Mouse (Mus musculus) spleen, adult 2 months (tissue): ENCODE data around the gene Dock11. TPM values are rescaled to one million over a fixed set of nuclear protein-coding genes. Genes with fewer than 3 reads are reported as not detected.

Experiments used
- DNase-seq, 2 experiments: peaks; one replicate each; pipeline versions ENCODE4 v3.0.0 to v3.0.0-alpha.2; 2012 to 2021; ENCODE audit warnings: low spot score in 2 of 2, low read depth in 1 of 2
- H3K27ac ChIP-seq: fragments of 200-500 bp; 2 replicates; pipeline ENCODE4 v1.5.1; 2012; ENCODE audit warnings: low read length, inconsistent platforms; ENCODE audit not compliant: insufficient read depth
- H3K27me3 ChIP-seq: fragments of 200-500 bp; 2 replicates; pipeline ENCODE4 v1.6.1; 2012; ENCODE audit warnings: mild to moderate bottlenecking, moderate library complexity, low read length, inconsistent platforms; ENCODE audit not compliant: control insufficient read depth, insufficient read depth
- H3K36me3 ChIP-seq: fragments of 200-500 bp; 2 replicates; pipeline ENCODE4 v1.6.1; 2012; ENCODE audit warnings: mild to moderate bottlenecking, low read length, inconsistent platforms; ENCODE audit not compliant: control insufficient read depth, insufficient read depth
- H3K4me1 ChIP-seq: fragments of 200-500 bp; 2 replicates; pipeline ENCODE4 v1.6.1; 2011; ENCODE audit warnings: inconsistent platforms; ENCODE audit not compliant: control insufficient read depth, insufficient read depth, insufficient read length
- H3K4me3 ChIP-seq: fragments of 200-500 bp; 2 replicates; pipeline ENCODE4 v1.5.1; 2011; ENCODE audit warnings: mild to moderate bottlenecking, inconsistent platforms; ENCODE audit not compliant: insufficient read depth, insufficient read length; ENCODE audit errors: extremely low read depth
- CTCF ChIP-seq: fragments of 200-500 bp; IDR thresholded peaks from 2 replicates; pipeline ENCODE4 v1.5.1; 2011; ENCODE audit warnings: mild to moderate bottlenecking, inconsistent platforms; ENCODE audit not compliant: insufficient read depth, insufficient read length, insufficient replicate concordance; ENCODE audit errors: extremely low read depth
- POLR2A ChIP-seq: fragments of 200-500 bp; IDR thresholded peaks from 2 replicates; pipeline ENCODE4 v1.6.1; 2011; ENCODE audit warnings: low read depth, low read length, inconsistent platforms
- WGBS: fragments of 180-500 bp; shearing (Covaris S2); methylation state at CpG from one replicate; pipeline ENCODE4 v1.1.7; 2018; 5-methylcytosine and 5-hydroxymethylcytosine counted together
- polyA plus RNA-seq: library from polyadenylated mRNA; depleted of rRNA; stranded (reverse); fragments of >200 nt; gene quantifications from 2 replicates; pipeline ENCODE4 v1.2.3, GENCODE M21; 2012

Gene Dock11
- polyA plus RNA-seq, 1 experiment: 4.5 TPM

GRCm38 (mm10) chrX:35946394-35946793 lies 57.8 kb downstream of the Dock11 start:
- Histone ChIP-seq H3K4me1 (no peaks in the 10 kb centered on the region), H3K27ac (no peak overlapping the region), H3K4me3 (no peak overlapping the region), H3K27me3 (no peaks in the 10 kb centered on the region), H3K36me3 (no peaks in the 10 kb centered on the region; the same call in 1 of the 2 replicates)
- DNase-seq: no peak
- WGBS: 61% methylated on average over 1 of the region's 1 CpGs
- TF ChIP-seq CTCF (no peak), POLR2A (no peak)

- no peak overlapping the region for H3K27ac ChIP-seq
- no peak for DNase-seq
- no peak overlapping the region for H3K4me3 ChIP-seq
- WGBS: 88% methylated on average over 4 of the region's 4 CpGs
- H3K36me3 ChIP-seq: no peaks in the 10 kb centered on the region; the same call in 1 of the 2 replicates
- no peaks in the 10 kb centered on the region for H3K4me1 ChIP-seq
- no peaks in the 10 kb centered on the region for H3K27me3 ChIP-seq
- no peak for TF ChIP-seq CTCF
- TF ChIP-seq POLR2A: no peak
Measured at GRCm38 (mm10) chrX:35950135-35950534, 61.5 kb downstream of the Dock11 start.

DNA sequence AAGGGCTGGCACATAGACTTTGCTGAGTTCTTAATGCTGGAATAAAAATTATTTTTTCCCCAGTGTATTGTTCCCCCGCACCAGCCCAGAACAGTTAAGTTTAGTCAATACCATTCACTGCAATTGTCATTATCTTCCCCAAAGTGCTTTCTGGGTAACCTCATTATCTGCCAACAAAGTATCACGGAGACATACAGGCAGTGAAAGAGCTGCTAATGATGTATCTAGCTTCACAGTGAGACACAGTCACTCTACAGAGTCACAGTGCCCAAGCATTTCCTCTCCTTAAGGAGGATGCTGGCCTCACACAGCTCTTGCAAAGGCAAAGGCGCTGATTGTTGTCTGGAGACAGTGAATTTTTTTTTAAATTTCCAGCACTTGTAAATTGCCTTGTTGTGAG lies 63.3 kb downstream of the Dock11 start:
- H3K4me3 ChIP-seq: no peak overlapping the region
- no peak for DNase-seq
- no peaks in the 10 kb centered on the region; the same call in 1 of the 2 replicates for H3K36me3 ChIP-seq
- no peaks in the 10 kb centered on the region for H3K4me1 ChIP-seq
- no peaks in the 10 kb centered on the region for H3K27me3 ChIP-seq
- H3K27ac ChIP-seq: no peak overlapping the region
- WGBS: 83% methylated on average over 3 of the region's 3 CpGs
- no peak for TF ChIP-seq CTCF
- TF ChIP-seq POLR2A: no peak

GRCm38 (mm10) chrX:35952521-35953095 lies 64.0 kb downstream of the Dock11 start:
- no peaks in the 10 kb centered on the region for H3K4me1 ChIP-seq
- H3K27me3 ChIP-seq: no peaks in the 10 kb centered on the region
- H3K4me3 ChIP-seq: no peak overlapping the region
- no peaks in the 10 kb centered on the region; the same call in 1 of the 2 replicates for H3K36me3 ChIP-seq
- 81% methylated on average over 4 of the region's 4 CpGs for WGBS
- TF ChIP-seq CTCF: no peak
- no peak for TF ChIP-seq POLR2A
- no peak for DNase-seq
- H3K27ac ChIP-seq: no peak overlapping the region

DNA sequence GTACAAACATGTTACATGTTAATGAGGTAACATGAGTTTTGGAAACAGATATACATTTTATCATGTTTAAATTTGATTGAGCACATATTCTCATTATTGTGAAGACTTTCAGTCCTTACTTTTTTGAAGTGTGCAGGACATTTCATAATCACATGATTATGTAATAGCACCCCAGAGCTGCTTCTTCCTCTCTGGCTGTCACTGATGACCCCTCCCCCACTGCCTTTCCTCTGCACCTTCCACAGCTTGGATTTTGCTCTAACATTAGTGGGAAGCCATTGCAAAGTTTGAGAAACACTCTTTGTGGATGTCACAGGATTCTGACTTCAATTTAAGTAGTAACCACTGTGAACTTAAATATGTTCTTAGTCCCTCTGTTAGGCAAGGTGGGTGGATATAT lies 67.6 kb downstream of the Dock11 start:
- TF ChIP-seq POLR2A (no peak), CTCF (no peak)
- no peak for DNase-seq
- no peaks in the 10 kb centered on the region for H3K27me3 ChIP-seq
- H3K4me1 ChIP-seq: no peaks in the 10 kb centered on the region
- no peak overlapping the region for H3K27ac ChIP-seq
- no peaks in the 10 kb centered on the region; the same call in 1 of the 2 replicates for H3K36me3 ChIP-seq
- H3K4me3 ChIP-seq: no peak overlapping the region

GRCm38 (mm10) chrX:35963087-35963486 lies 74.5 kb downstream of the Dock11 start:
- Histone ChIP-seq H3K27ac (no peak overlapping the region), H3K36me3 (no peaks in the 10 kb centered on the region), H3K4me3 (no peak overlapping the region), H3K27me3 (no peaks in the 10 kb centered on the region), H3K4me1 (no peaks in the 10 kb centered on the region)
- TF ChIP-seq POLR2A (no peak), CTCF (no peak)
- 77% methylated on average over 6 of the region's 6 CpGs for WGBS
- no peak for DNase-seq

DNA sequence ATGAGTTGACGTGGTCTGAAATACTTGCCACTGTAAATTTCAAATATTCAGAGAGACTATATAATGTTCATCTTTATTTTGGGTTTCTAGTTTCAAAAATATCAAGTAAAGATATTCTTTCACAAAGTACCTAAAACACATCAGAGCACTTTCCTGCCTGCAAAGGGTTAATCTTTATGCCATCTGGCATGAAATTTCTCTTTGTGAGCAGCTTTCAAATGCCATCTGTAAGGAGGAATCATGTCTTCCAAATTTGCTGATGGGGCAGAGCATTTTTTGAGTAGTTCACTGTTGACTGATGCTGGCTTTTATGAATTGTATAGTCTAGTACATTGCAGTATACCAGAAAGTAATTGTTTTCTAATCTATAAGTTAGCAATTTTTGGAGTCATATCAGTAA lies 80.6 kb downstream of the Dock11 start:
- TF ChIP-seq CTCF (no peak), POLR2A (no peak)
- 80% methylated on average over 1 of the region's 1 CpGs for whole genome bisulfite sequencing
- no peak overlapping the region for H3K4me3 ChIP-seq

DNA sequence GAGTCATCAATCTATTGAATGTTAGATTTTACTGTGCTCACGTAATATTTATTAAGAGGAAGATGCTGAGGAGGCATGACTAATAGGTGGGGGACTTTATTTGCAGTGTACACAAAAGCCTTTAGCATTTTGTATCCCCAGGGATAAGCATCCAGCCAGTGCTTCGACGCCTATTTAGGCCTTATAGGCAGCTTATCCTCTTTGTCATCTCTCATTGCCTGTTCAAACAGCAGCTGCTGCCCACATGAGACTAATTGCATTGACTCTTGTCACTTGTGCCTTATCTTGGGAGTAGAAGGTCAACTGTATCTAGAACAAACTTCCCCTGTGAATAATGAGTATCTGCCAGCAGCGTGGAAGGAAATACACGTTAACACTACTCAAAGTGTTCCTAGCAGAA lies 88.0 kb downstream of the Dock11 start:
- peaks cover 7% of the 10 kb centered on the region; the same call in 1 of the 2 replicates for H3K36me3 ChIP-seq
- no peak overlapping the region for H3K27ac ChIP-seq
- no peaks in the 10 kb centered on the region for H3K27me3 ChIP-seq
- DNase-seq: no peak
- no peaks in the 10 kb centered on the region for H3K4me1 ChIP-seq
- TF ChIP-seq POLR2A: no peak
- no peak for TF ChIP-seq CTCF
- H3K4me3 ChIP-seq: no peak overlapping the region
- WGBS: 82% methylated on average over 5 of the region's 5 CpGs

More for the DNA sequence above, 80.6 kb downstream of the Dock11 start:
- 0 out of 2 replicates have a peak, but pooled peaks cover 1% of the 10 kb centered on the region for H3K36me3 ChIP-seq
- H3K4me1 ChIP-seq: no peaks in the 10 kb centered on the region
- DNase-seq: no peak
- no peak overlapping the region for H3K27ac ChIP-seq
- H3K27me3 ChIP-seq: no peaks in the 10 kb centered on the region
